Mouse (Mus musculus): ENCODE results near the gene Brsk2. TPM values are rescaled to one million over a fixed set of nuclear protein-coding genes. Genes with fewer than 3 reads are reported as not detected.

Brsk2 gene
- polyA plus RNA-seq, 1 experiment from 2014 or later = 0.88 TPM

- no peaks in the 10 kb centered on the region for H3K27me3 ChIP-seq (ENCODE audit: insufficient read depth, low read length)
- no peak overlapping the region for H3K27ac ChIP-seq (ENCODE audit: low read depth)
- WGBS = 94% methylated on average over 3 of the region's 3 CpGs
- TF ChIP-seq CTCF (IDR thresholded peaks at IDR 0.05; ENCODE audit: low read depth) = no peak
- no peak for DNase-seq
- H3K9me3 ChIP-seq (ENCODE audit: low read depth, low read length) = no peaks in the 10 kb centered on the region
- no peaks in the 10 kb centered on the region for H3K4me1 ChIP-seq (ENCODE audit: insufficient read depth)
- 0 out of 2 replicates have a peak, but pooled peaks cover 3% of the 10 kb centered on the region for H3K36me3 ChIP-seq (ENCODE audit: insufficient read depth)
- H3K9ac ChIP-seq = no peak overlapping the region
- ATAC-seq (ENCODE audit: insufficient read depth) = no peak
- H3K4me3 ChIP-seq (ENCODE audit: low read depth, low read length) = no peak overlapping the region
- H3K4me2 ChIP-seq = no peak overlapping the region
Observed at GRCm38 (mm10) chr7:142000661-142001060, 51.1 kb downstream of the Brsk2 start.

DNA sequence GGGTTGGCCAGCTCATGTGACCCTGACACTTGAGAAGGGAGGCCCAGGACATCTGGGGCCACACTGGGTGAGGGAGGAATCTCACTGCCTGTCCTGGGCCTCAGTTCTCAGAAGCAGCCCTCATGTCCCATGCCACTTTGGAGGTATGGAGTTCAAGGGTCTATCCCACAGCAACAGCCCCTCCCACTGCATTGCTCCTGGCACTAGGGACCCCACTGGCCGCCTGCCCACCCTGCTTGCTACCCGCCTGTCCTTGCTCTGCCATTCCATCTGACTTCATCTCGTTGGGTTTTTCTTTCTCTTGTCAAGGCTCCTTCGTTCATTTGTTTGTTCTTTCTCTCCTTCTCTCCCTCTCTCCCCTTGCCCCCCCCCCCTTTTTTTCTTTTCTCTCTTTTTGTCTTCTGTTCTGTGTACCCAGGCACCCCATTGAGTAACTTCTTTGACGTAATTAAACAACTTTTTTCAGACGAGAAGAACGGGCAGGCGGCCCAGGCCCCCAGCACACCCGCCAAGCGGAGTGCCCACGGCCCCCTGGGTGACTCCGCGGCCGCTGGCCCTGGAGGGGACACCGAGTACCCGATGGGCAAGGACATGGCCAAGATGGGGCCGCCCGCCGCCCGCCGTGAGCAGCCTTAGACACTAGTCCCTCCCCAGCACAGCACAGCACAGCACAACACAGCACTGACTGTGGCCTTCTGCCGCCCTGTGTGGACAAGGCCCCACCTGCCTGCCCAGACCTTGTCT lies 52.2 kb downstream of the Brsk2 start:
- Histone ChIP-seq H3K27ac (ENCODE audit: low read depth) (no peak overlapping the region), H3K4me1 (ENCODE audit: insufficient read depth) (no peaks in the 10 kb centered on the region), H3K9ac (no peak overlapping the region), H3K27me3 (ENCODE audit: insufficient read depth, low read length) (no peaks in the 10 kb centered on the region), H3K4me2 (no peak overlapping the region), H3K9me3 (ENCODE audit: low read depth, low read length) (no peaks in the 10 kb centered on the region), H3K36me3 (ENCODE audit: insufficient read depth) (0 out of 2 replicates have a peak, but pooled peaks cover 3% of the 10 kb centered on the region), H3K4me3 (ENCODE audit: low read depth, low read length) (no peak overlapping the region)
- no peak for DNase-seq
- TF ChIP-seq CTCF (IDR thresholded peaks at IDR 0.05; ENCODE audit: low read depth) = no peak
- WGBS = 75% methylated on average over 22 of the region's 22 CpGs
- no peak for ATAC-seq (ENCODE audit: insufficient read depth)

GRCm38 (mm10) chr7:142016562-142016961 lies 67.0 kb downstream of the Brsk2 start:
- peak; percentile 82 for TF ChIP-seq CTCF (IDR thresholded peaks at IDR 0.05; ENCODE audit: low read depth)
- Histone ChIP-seq H3K36me3 (ENCODE audit: insufficient read depth) (peaks cover 15% of the 10 kb centered on the region; the same call in 1 of the 2 replicates), H3K27ac (ENCODE audit: low read depth) (no peak overlapping the region), H3K9me3 (ENCODE audit: low read depth, low read length) (no peaks in the 10 kb centered on the region), H3K4me2 (no peak overlapping the region), H3K9ac (no peak overlapping the region), H3K27me3 (ENCODE audit: insufficient read depth, low read length) (no peaks in the 10 kb centered on the region), H3K4me3 (ENCODE audit: low read depth, low read length) (no peak overlapping the region), H3K4me1 (ENCODE audit: insufficient read depth) (no peaks in the 10 kb centered on the region)
- no peak for ATAC-seq (ENCODE audit: insufficient read depth)
- DNase-seq = peak; percentile 72
- 55% methylated on average over 1 of the region's 1 CpGs for WGBS

GRCm38 (mm10) chr7:142019699-142020098 lies 70.1 kb downstream of the Brsk2 start:
- Histone ChIP-seq H3K4me2 (no peak overlapping the region), H3K4me3 (ENCODE audit: low read depth, low read length) (no peak overlapping the region), H3K9ac (no peak overlapping the region), H3K27ac (ENCODE audit: low read depth) (no peak overlapping the region), H3K9me3 (ENCODE audit: low read depth, low read length) (no peaks in the 10 kb centered on the region), H3K36me3 (ENCODE audit: insufficient read depth) (peaks cover 6% of the 10 kb centered on the region; the same call in 1 of the 2 replicates), H3K4me1 (ENCODE audit: insufficient read depth) (no peaks in the 10 kb centered on the region), H3K27me3 (ENCODE audit: insufficient read depth, low read length) (no peaks in the 10 kb centered on the region)
- DNase-seq = no peak
- WGBS = 52% methylated on average over 2 of the region's 2 CpGs
- no peak for ATAC-seq (ENCODE audit: insufficient read depth)
- TF ChIP-seq CTCF (IDR thresholded peaks at IDR 0.05; ENCODE audit: low read depth) = peak; percentile 37; the same call in 1 of the 2 replicates

- H3K9ac ChIP-seq = no peak overlapping the region
- WGBS = 47% methylated on average over 3 of the region's 3 CpGs
- H3K4me3 ChIP-seq (ENCODE audit: low read depth, low read length) = no peak overlapping the region
- TF ChIP-seq CTCF (IDR thresholded peaks at IDR 0.05; ENCODE audit: low read depth) = no peak
- H3K27ac ChIP-seq (ENCODE audit: low read depth) = peak overlapping the region; percentile 5; the same call in 1 of the 2 replicates
- no peaks in the 10 kb centered on the region for H3K27me3 ChIP-seq (ENCODE audit: insufficient read depth, low read length)
- H3K36me3 ChIP-seq (ENCODE audit: insufficient read depth) = no peaks in the 10 kb centered on the region; the same call in 1 of the 2 replicates
- DNase-seq (no peak), ATAC-seq (ENCODE audit: insufficient read depth) (no peak)
- H3K4me1 ChIP-seq (ENCODE audit: insufficient read depth) = peaks cover 4% of the 10 kb centered on the region
- no peaks in the 10 kb centered on the region for H3K9me3 ChIP-seq (ENCODE audit: low read depth, low read length)
- no peak overlapping the region for H3K4me2 ChIP-seq
Observed at GRCm38 (mm10) chr7:142020827-142021226, 71.3 kb downstream of the Brsk2 start.

GRCm38 (mm10) chr7:142025196-142025595 lies 75.6 kb downstream of the Brsk2 start:
- no peak overlapping the region for H3K4me3 ChIP-seq (ENCODE audit: low read depth, low read length)
- ATAC-seq (ENCODE audit: insufficient read depth) (peak; percentile 57; the same call in 1 of the 2 replicates), DNase-seq (peak; percentile 80)
- H3K9ac ChIP-seq = no peak overlapping the region
- WGBS = 31% methylated on average over 2 of the region's 2 CpGs
- TF ChIP-seq CTCF (IDR thresholded peaks at IDR 0.05; ENCODE audit: low read depth) = no peak
- no peaks in the 10 kb centered on the region for H3K9me3 ChIP-seq (ENCODE audit: low read depth, low read length)
- H3K4me1 ChIP-seq (ENCODE audit: insufficient read depth) = peaks cover 8% of the 10 kb centered on the region
- H3K36me3 ChIP-seq (ENCODE audit: insufficient read depth) = no peaks in the 10 kb centered on the region
- no peaks in the 10 kb centered on the region for H3K27me3 ChIP-seq (ENCODE audit: insufficient read depth, low read length)
- no peak overlapping the region for H3K4me2 ChIP-seq
- peak overlapping the region; percentile 48; the same call in 1 of the 2 replicates for H3K27ac ChIP-seq (ENCODE audit: low read depth)

DNA sequence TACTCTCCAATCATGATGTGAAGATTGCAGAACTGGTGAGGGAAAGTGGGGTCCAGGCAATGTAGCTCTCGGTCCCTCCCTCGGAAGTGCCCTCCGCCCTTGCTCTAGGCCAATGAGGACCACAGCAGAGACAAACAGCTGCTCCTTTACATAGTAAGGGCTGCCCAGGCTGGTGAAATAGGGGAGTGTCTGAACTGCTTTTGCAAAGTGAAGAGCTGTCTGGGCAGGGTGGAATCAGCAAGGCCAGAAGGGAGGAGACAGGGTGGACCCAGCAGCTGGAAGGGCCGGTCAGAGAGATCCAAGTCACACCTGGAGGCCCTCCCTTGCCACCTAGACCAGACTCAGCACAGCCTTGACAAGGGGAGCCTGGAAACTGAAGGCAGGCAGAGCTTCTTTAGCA lies 76.4 kb downstream of the Brsk2 start:
- H3K36me3 ChIP-seq (ENCODE audit: insufficient read depth) = no peaks in the 10 kb centered on the region
- no peaks in the 10 kb centered on the region for H3K27me3 ChIP-seq (ENCODE audit: insufficient read depth, low read length)
- no peak for TF ChIP-seq CTCF (IDR thresholded peaks at IDR 0.05; ENCODE audit: low read depth)
- DNase-seq (no peak), ATAC-seq (ENCODE audit: insufficient read depth) (no peak; the same call in 1 of the 2 replicates)
- 65% methylated on average over 4 of the region's 4 CpGs for WGBS
- H3K27ac ChIP-seq (ENCODE audit: low read depth) = peak overlapping the region; percentile 48
- no peak overlapping the region for H3K9ac ChIP-seq
- no peaks in the 10 kb centered on the region for H3K9me3 ChIP-seq (ENCODE audit: low read depth, low read length)
- no peak overlapping the region for H3K4me3 ChIP-seq (ENCODE audit: low read depth, low read length)
- no peak overlapping the region for H3K4me2 ChIP-seq
- H3K4me1 ChIP-seq (ENCODE audit: insufficient read depth) = peaks cover 8% of the 10 kb centered on the region
